Mouse (Mus musculus): ENCODE results near the gene Nav1.

Nav1 gene

GRCm38 (mm10) chr1:135481656-135482055, 125.4 kb downstream of the Nav1 start:
- DNase-seq = peak; percentile 55

DNA sequence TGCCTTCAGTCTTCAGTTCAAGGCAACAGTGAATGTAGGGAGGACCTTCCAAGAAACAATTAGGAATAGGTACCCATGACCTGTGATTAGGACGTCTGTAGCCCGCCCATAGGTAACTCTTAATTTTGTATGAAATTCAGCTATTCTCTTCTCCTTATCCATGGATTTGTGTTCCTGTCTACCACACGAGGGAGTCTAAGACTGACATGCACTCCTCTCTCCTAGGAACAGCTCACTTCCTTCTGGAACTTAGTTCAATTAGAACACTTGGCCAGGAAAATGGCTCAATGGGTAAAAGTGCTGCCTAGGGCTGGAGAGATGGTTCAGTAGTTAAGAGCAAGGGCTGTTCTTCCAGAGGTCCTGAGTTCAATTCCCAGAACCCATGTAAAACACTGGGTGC, 126.3 kb downstream of the Nav1 start:
- no peak for DNase-seq

DNA sequence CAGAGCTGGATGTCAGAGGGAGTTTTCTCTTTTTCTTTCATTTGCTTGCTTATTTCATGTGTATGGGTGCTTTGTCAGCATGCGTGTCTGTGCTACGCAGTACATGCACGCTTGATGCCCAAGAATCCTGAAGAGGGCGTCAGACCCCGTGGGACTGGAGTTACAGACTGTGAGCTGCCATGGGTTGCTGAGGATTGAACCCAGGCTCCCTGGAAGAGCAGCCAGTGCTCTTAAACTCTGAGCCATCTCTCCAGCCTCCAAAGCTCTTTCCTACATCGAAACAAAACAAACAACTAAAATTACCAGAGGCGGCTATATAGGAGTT, 131.6 kb downstream of the Nav1 start:
- no peak for DNase-seq

DNA sequence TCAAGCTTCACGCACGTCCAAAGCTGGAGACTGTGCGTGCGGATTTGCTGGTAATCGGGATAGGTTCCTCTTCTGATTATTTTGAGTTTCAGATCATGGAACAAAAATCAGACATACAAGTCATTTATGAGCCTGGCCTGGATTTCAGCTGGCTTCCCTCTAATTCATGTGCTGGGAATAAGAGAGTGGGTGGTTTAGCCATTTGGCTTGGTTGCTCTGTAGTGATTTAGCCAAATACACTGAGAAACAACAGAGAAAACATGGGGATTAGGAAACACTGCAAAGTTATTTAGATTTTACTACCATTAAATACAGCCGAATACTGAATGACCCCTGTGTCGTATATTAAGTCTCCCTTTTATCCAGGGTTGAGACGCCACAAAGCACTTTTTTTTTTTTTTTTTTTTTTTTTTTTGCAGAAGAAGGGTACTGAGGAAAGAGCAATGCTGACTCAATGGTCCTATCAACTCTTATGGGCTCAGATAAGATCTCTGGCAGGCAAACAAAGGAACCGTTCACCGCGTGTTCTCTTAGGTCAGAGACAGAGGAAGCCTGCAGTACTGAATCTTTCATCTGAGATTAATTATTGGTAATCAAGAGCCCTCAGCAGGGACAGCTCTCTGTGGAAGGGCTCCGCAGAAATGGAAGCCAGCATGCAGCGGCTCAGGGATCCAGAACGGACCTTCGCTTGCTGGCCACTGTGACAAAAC, 132.1 kb downstream of the Nav1 start:
- no peak for DNase-seq

DNA sequence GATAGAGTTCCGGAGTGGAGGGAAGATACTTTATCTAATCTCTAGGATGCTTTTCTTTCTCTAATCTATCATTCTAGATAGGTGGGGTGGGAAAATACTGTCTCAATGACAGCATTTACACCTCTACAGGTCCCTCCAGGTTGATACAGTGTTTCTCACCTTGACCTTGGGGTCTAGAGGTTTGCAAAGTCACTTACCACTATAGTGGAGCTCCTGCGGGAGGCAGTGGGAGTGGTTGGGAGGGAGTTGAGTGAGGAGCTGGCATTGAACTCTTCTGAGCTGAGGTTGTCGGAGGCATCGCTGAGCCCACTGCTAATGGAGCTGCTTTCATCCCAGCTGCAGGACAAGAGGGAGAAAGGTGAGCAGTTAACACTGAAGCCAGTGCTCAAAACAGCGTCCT, 134.6 kb downstream of the Nav1 start:
- no peak for DNase-seq

- no peak for DNase-seq
These were observed 135.4 kb downstream of the Nav1 start for GRCm38 (mm10) chr1:135471742-135472141.

DNA sequence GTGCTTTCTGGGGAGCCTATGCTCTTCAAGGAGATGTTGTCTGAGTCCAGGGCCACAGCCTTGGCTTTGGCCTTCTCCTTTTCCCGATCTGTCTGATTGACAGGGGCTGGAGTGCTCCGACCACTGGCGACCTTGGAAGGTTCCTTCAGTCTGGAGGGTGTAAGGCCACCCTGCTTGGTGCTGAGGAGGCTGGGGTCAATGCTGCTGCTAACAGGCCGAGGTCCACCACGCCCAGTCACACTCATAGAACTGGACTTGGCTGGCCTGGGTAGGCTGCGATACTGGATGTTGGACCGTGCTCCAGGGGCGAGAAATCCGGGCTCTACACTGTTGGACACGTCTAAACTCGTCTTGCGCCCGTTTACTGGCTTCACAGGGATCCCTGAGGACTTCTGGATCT, 136.5 kb downstream of the Nav1 start:
- no peak for DNase-seq

DNA sequence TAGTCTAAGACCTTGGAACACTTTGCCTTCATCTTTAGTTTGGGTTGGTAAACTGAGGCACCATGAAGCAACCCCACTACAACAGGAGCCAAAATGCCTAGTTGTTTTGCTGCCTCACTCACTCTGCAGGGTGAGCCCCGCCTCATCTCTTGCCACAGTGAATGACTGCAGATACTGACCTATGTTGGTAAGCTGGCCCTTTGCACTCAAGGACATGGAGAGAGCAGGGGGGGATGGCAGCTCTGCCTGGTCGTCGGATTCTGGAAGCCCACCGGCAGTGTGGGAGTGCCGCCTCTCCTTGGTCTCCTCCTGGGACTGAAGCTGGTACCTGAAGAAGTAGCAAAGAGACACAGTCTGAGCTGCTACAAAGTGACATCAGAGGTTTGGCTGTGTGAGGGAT, 139.6 kb downstream of the Nav1 start:
- no peak for DNase-seq

GRCm38 (mm10) chr1:135466935-135467334, 140.2 kb downstream of the Nav1 start:
- no peak for DNase-seq

GRCm38 (mm10) chr1:135465734-135466133, 141.4 kb downstream of the Nav1 start:
- DNase-seq = no peak

DNA sequence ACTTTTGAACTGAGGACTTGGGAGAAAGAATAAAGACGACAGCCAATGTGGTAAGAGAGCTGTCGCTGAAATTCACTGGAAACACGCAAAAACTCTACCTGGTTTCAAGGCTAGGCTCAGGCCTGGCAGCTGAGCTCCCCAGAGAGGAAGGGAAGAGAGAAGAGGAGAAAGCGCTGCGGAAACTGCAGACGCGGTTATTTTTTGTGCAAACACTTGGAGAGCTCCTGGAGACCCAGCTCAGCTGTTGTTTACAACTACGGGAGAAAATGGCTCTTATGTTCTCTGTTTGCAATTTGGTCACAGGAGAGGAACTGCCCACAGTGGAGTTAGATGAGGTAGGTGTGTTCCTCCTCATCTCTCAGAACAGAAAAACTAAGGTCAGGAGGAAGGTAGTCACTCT, 144.4 kb downstream of the Nav1 start:
- no peak for DNase-seq

DNA sequence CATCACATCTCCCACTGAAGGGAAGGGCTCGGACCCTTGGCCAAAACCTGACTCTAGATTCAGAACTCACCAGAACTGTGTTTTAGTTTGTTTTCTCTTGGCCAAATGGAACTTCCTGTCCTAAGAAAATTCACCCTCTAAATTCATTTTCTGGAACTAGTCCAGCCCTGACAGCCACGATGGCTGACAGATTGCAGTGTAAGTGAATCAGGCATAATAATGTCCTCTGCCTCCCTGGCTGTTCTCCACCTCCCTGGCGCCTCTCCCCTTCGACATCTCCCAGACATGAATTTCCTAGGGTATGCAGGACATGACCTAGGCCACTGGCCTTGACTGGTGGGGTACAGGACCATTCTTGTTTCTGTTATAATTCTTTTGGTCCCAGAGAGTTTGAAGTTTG, 144.8 kb downstream of the Nav1 start:
- no peak for DNase-seq

GRCm38 (mm10) chr1:135461097-135461730, 145.9 kb downstream of the Nav1 start:
- peak; percentile 52 for DNase-seq

DNA sequence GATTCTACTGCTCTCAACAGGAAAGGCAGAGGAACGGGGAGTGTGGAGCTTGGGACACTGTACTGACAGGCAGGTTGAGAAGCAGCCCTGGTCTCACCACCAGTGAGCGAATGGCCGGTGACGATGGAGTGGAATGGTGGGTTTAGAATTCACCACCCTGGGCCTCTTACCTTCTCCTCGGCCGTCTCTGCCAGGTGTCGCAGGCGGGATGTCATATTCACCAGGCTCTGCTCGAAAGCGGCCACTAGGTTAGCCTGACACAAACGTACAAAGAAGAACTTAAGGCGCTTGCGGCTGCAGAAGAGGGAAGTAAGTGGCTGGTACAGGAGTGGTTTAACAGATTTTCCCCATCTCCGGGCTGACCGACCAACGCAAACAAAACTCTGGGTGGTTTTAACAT, 146.6 kb downstream of the Nav1 start:
- no peak for DNase-seq

GRCm38 (mm10) chr1:135457860-135458259, 149.2 kb downstream of the Nav1 start:
- DNase-seq = no peak

- DNase-seq = no peak
These were observed 154.8 kb downstream of the Nav1 start for GRCm38 (mm10) chr1:135452259-135452658.

GRCm38 (mm10) chr1:135451419-135451818, 155.7 kb downstream of the Nav1 start:
- DNase-seq = no peak

DNA sequence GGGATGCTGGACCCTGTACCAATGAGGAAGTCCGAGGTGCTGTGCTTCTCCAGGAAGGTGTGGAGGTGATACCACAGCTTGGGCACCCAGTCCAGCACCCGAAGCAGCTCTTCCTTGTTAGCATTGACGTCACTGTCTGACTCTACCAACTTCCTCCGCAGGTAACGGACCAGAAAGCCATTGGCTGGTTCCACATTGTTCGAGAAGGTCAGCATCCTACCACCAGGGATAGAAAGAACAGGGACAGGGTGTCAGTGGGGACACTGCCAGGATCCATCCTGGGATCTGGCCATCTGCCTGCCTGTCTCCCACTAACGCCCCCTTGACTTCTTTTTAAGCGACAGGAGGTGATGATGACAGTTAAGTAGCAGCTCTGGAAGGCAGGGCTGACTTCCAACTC, 157.2 kb downstream of the Nav1 start:
- no peak for DNase-seq

GRCm38 (mm10) chr1:135448940-135449339, 158.2 kb downstream of the Nav1 start:
- DNase-seq = no peak

GRCm38 (mm10) chr1:135443506-135443905, 163.6 kb downstream of the Nav1 start:
- DNase-seq = no peak

DNA sequence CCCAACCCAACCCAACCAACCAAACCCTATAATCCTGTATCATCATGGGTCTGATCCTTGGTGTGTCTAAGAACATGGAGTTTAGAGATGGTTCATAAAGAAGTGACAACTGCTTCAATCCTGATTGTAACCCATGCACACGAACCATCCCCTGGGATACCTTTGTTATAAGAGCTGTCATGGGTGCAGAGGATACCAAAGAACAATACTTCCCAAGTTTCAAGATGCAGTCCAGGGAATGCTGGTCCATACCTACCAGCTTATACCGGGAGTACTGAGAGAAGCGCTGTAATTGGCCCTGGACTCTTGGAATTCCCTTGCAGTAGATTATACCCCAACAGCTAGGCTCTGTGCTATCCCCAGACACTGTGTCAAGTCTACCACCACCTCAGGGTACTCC, 165.2 kb downstream of the Nav1 start:
- no peak for DNase-seq

DNA sequence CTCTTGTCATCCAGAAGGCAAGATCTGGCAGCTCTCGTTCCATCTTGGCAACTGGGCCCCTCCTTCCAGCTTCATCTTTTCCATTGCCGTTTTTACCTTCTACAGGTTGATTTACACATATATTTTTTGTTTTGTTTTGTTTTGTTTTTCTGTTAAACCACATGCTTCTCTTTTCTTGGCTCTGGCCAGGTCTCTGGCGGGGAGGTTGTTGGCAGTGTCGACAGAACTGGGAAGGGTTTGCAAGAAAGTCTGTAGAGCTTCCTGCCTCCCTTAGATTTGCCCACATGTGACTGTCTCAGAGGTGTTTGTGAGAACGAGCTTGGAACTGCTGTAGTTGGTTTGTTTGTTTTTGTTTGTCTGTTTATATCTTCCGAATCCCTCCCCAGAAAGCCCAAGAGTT, 166.1 kb downstream of the Nav1 start:
- no peak for DNase-seq

GRCm38 (mm10) chr1:135438801-135439200, 168.3 kb downstream of the Nav1 start:
- no peak for DNase-seq

GRCm38 (mm10) chr1:135435823-135436222, 171.3 kb downstream of the Nav1 start:
- DNase-seq = no peak

GRCm38 (mm10) chr1:135430669-135431017, 176.5 kb downstream of the Nav1 start:
- DNase-seq = no peak

Measured in layer of hippocampus, adult 9-11 months (tissue).